ENCODE assay signal across 16 mouse cellular contexts in genomic region chr8:79433953-79434500, GRCm38 (mm10). TPM values are rescaled to one million over a fixed set of nuclear protein-coding genes. Genes with fewer than 3 reads are reported as not detected.
DNase-seq lines count a peak whose midpoint lies in the region; ATAC-seq and TF ChIP-seq lines count a peak whose summit lies in the region.
"Had no signal": no experiment of that assay in that cellular context is flagged by ENCODE, and none has a peak within 500 bp of the region (broad histone marks: within the 10 kb centered on the region; RNA-seq: fewer than 3 reads in every experiment).

No protein-coding gene starts in this region.

- H3K27ac ChIP-seq in hindbrain, embryonic 16.5 days (ENCODE audit: low read depth, low read length) = no peak overlapping the region
- no peak overlapping the region for H3K27ac ChIP-seq in hindbrain, embryonic 11.5 days (ENCODE audit: low read depth, low read length)
- no peak overlapping the region for H3K27ac ChIP-seq in midbrain, embryonic 16.5 days (ENCODE audit: low read length)
- H3K27ac ChIP-seq: limb, embryonic 15.5 days; lung, embryonic 15.5 days; midbrain, embryonic 12.5 days had no signal

- no peak for TF ChIP-seq CTCF in brain, embryonic 14.5 days (IDR thresholded peaks at IDR 0.05; ENCODE audit: borderline replicate concordance, extremely low read depth, insufficient read depth, insufficient read length)

- H3K4me3 ChIP-seq in hindbrain, embryonic 16.5 days (ENCODE audit: low read length) = no peak overlapping the region
- no peak overlapping the region for H3K4me3 ChIP-seq in hindbrain, embryonic 11.5 days (ENCODE audit: low read depth, low read length)
- H3K4me3 ChIP-seq in midbrain, embryonic 16.5 days (ENCODE audit: low read depth, low read length) = no peak overlapping the region
- H3K4me3 ChIP-seq: limb, embryonic 15.5 days; lung, embryonic 15.5 days; midbrain, embryonic 12.5 days had no signal

- no peaks in the 10 kb centered on the region for H3K27me3 ChIP-seq in hindbrain, embryonic 16.5 days (replicated peaks; ENCODE audit: control insufficient read depth, insufficient read depth, low read length)
- H3K27me3 ChIP-seq in hindbrain, embryonic 11.5 days (ENCODE audit: control insufficient read depth, insufficient read depth, low read length) = no peaks in the 10 kb centered on the region
- no peaks in the 10 kb centered on the region for H3K27me3 ChIP-seq in midbrain, embryonic 16.5 days (ENCODE audit: control insufficient read depth, insufficient read depth, low read depth, low read length)
- H3K27me3 ChIP-seq: limb, embryonic 15.5 days; lung, embryonic 15.5 days; midbrain, embryonic 12.5 days had no signal

- DNase-seq in hindbrain, embryonic 11.5 days (ENCODE audit: low spot score) = no peak
- DNase-seq in MN1 (ENCODE audit: low spot score) = peak; percentile 22
- DNase-seq in brain, embryonic 14.5 days (ENCODE audit: low read depth) = peak; percentile 50
- no peak for DNase-seq in gastrocnemius, postnatal 4 days (ENCODE audit: low spot score in 2 of 2)
- no peak for DNase-seq in urinary bladder, postnatal 25 days (ENCODE audit: low spot score)
- DNase-seq: gastrocnemius, postnatal 10 days; kidney, postnatal 14 days; right cerebral cortex, postnatal 4 days; thymus, adult 2 months had no signal

- 43% methylated on average over 4 of the region's 4 CpGs for WGBS in hindbrain, embryonic 16.5 days
- 58% methylated on average over 4 of the region's 4 CpGs for WGBS in hindbrain, embryonic 11.5 days
- WGBS in midbrain, embryonic 16.5 days = 39% methylated on average over 4 of the region's 4 CpGs

- H3K4me2 ChIP-seq in hindbrain, embryonic 16.5 days (ENCODE audit: low read length) = no peak overlapping the region
- H3K4me2 ChIP-seq in hindbrain, embryonic 11.5 days (replicated peaks; ENCODE audit: low read depth, low read length) = no peak overlapping the region
- H3K4me2 ChIP-seq in midbrain, embryonic 16.5 days (ENCODE audit: low read length) = no peak overlapping the region
- H3K4me2 ChIP-seq: heart, embryonic 11.5 days; limb, embryonic 15.5 days; lung, embryonic 15.5 days; midbrain, embryonic 12.5 days had no signal

- H3K4me1 ChIP-seq in hindbrain, embryonic 16.5 days (ENCODE audit: control insufficient read depth, insufficient read depth, low read depth, low read length) = no peaks in the 10 kb centered on the region
- no peaks in the 10 kb centered on the region for H3K4me1 ChIP-seq in hindbrain, embryonic 11.5 days (replicated peaks; ENCODE audit: control insufficient read depth, insufficient read depth, low read length)
- no peaks in the 10 kb centered on the region; the same call in 1 of the 2 replicates for H3K4me1 ChIP-seq in midbrain, embryonic 16.5 days (ENCODE audit: control insufficient read depth, insufficient read depth, low read length)
- H3K4me1 ChIP-seq: lung, embryonic 15.5 days had no signal

- no peak for TF ChIP-seq POLR2A in brain, embryonic 14.5 days (IDR thresholded peaks at IDR 0.05; ENCODE audit: borderline replicate concordance, extremely low read depth, insufficient read depth, insufficient read length, poor library complexity, severe bottlenecking)

- H3K36me3 ChIP-seq in hindbrain, embryonic 16.5 days (ENCODE audit: control insufficient read depth, insufficient read depth, low read length) = no peaks in the 10 kb centered on the region
- H3K36me3 ChIP-seq in hindbrain, embryonic 11.5 days (ENCODE audit: control insufficient read depth, insufficient read depth, low read length) = no peaks in the 10 kb centered on the region
- H3K36me3 ChIP-seq in midbrain, embryonic 16.5 days (ENCODE audit: control insufficient read depth, insufficient read depth, low read length) = no peaks in the 10 kb centered on the region
- H3K36me3 ChIP-seq: limb, embryonic 15.5 days; lung, embryonic 15.5 days; midbrain, embryonic 12.5 days had no signal

- no peaks in the 10 kb centered on the region for H3K9me3 ChIP-seq in hindbrain, embryonic 16.5 days (ENCODE audit: control insufficient read depth, low read length)
- H3K9me3 ChIP-seq in hindbrain, embryonic 11.5 days (ENCODE audit: control insufficient read depth, low read length) = no peaks in the 10 kb centered on the region
- H3K9me3 ChIP-seq in midbrain, embryonic 16.5 days (replicated peaks; ENCODE audit: control insufficient read depth, low read length, poor library complexity, severe bottlenecking) = no peaks in the 10 kb centered on the region
- H3K9me3 ChIP-seq: limb, embryonic 15.5 days; lung, embryonic 15.5 days; midbrain, embryonic 12.5 days had no signal

- no peak overlapping the region for H3K9ac ChIP-seq in hindbrain, embryonic 16.5 days (ENCODE audit: low read depth, low read length)
- no peak overlapping the region for H3K9ac ChIP-seq in hindbrain, embryonic 11.5 days (ENCODE audit: low read depth, low read length)
- H3K9ac ChIP-seq in midbrain, embryonic 16.5 days (ENCODE audit: low read depth, low read length) = no peak overlapping the region
- H3K9ac ChIP-seq: limb, embryonic 15.5 days; lung, embryonic 15.5 days; midbrain, embryonic 12.5 days had no signal

- ATAC-seq in hindbrain, embryonic 16.5 days = peak; percentile 40; the same call in 1 of the 2 replicates
- ATAC-seq in hindbrain, embryonic 11.5 days (ENCODE audit: low FRiP score) = no peak
- ATAC-seq in midbrain, embryonic 16.5 days = peak; percentile 42; the same call in 1 of the 2 replicates
- ATAC-seq: forebrain, embryonic 16.5 days had no signal

RNA-seq across cellular contexts. Expression of gene Smad1, which starts 34.7 kb away (rescaled TPM):
- polyA plus RNA-seq in hindbrain, embryonic 16.5 days (2015; fragmentation: Nextera tagmentation; extraction: Ambion mirVana) = 55.2 and 62.3 TPM in 2 replicates
- 62.6 and 73.4 TPM in 2 replicates for polyA plus RNA-seq in hindbrain, embryonic 11.5 days (2014; fragmentation: Nextera tagmentation; extraction: Ambion mirVana)
- 58.1 and 69.3 TPM in 2 replicates for polyA plus RNA-seq in brain, embryonic 14.5 days (2012; rRNA removed)
- polyA plus RNA-seq in midbrain, embryonic 16.5 days (2015; fragmentation: Nextera tagmentation; extraction: Ambion mirVana) = 58.7 and 66.6 TPM in 2 replicates
- total RNA-seq in gastrocnemius, postnatal 4 days (2021) = 10 to 100 TPM; 53.4 to 56.1 TPM

Comparison
In these comparisons a context has a peak if more than half of its experiments do, and no peak if none do; other contexts are left out.
1. DNase-seq: peak in MN1 (single experiment) and brain, embryonic 14.5 days (single experiment); none in hindbrain, embryonic 11.5 days (single experiment), gastrocnemius, postnatal 4 days (0 of 2) and urinary bladder, postnatal 25 days (single experiment).